Mouse (Mus musculus) liver, embryonic 14.5 days (tissue): ENCODE measurements at regions not wholly inside any gene's neighbourhood (a gene's known extent, or its start where the extent isn't known, plus 50 kb on each side); places are given as distances from the start of the nearest gene placed in this dataset.

Source experiments
- CTCF ChIP-seq: IDR thresholded peaks from 2 replicates; pipeline ENCODE4 v1.5.1; 2016; ENCODE audit warnings: antibody characterized with exemption, low read depth, control low read depth
- EP300 ChIP-seq: IDR thresholded peaks from 2 replicates; pipeline ENCODE4 v1.6.1; 2016; ENCODE audit warnings: antibody characterized with exemption, low read depth

- TF ChIP-seq CTCF (no peak), EP300 (no peak)
Observed at GRCm38 (mm10) chr6:117574146-117574545, 266.8 kb upstream of the Zfp637 start.
